Mouse (Mus musculus): ENCODE data around the gene Pgap3.

DNA sequence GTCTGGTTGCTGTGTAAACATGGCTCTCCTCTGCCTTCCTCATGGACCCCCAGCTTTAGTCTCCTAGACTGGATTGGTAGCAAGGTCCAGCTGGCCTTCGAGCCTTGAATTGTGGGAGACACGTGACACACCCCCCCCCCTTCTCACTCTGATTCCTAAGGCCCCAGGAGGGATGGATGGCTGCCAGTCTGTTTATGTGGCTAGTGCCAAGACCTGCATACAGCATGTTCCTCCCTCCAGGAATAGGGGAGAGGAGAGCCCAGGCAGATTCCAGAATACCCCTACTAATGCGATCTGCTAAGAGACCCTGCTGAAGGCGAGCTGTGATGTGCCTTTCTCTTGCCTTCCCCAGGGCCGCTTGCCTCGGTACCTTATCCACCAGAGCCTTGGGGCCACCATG lies 20.2 kb downstream of the Pgap3 start:
- no peak for TF ChIP-seq CTCF (IDR thresholded peaks at IDR 0.05; ENCODE audit: low read depth, low read length)
- no peak for TF ChIP-seq POLR2A (IDR thresholded peaks at IDR 0.05; ENCODE audit: borderline replicate concordance, low read depth, low read length)

All from bone marrow macrophage, adult 2 months (primary cell).